In the genomic region with DNA sequence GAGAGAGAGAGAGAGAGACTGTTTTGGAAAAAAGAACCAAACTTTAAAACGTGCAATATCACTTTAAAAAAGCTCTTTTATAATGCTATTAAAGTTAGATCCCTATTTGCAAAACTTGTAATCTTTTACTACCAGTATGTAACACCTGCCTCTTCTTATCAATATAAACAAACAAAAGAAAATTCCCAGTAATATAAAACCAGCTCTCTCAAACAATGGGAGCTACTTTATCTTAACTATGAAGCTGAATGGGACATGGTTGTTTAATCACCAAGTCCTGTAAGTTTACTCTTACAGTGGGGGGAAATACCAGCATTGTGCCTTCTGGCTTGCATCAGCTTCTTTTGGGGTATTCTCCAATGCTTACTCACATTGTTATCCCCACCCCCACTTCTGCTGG, we compare ENCODE assay signal across 38 mouse cellular contexts. TPM values are rescaled to one million over a fixed set of nuclear protein-coding genes. Genes with fewer than 3 reads are reported as not detected.
"Had no signal": no experiment of that assay in that cellular context is flagged by ENCODE, and none has a peak within 500 bp of the region (broad histone marks: within the 10 kb centered on the region; RNA-seq: fewer than 3 reads in every experiment).

No protein-coding gene starts in this region.

- H3K27ac ChIP-seq: gastrocnemius, adult 2 months; hindbrain, embryonic 10.5 days; hindbrain, embryonic 12.5 days; hindbrain, embryonic 14.5 days; kidney, embryonic 15.5 days; kidney, postnatal 0 days; layer of hippocampus, adult 2 months; limb, embryonic 13.5 days; limb, embryonic 15.5 days; liver, embryonic 12.5 days had no signal

- H3K9me3 ChIP-seq: hindbrain, embryonic 10.5 days; hindbrain, embryonic 12.5 days; kidney, embryonic 15.5 days; limb, embryonic 13.5 days; limb, embryonic 15.5 days; liver, embryonic 12.5 days had no signal

- ATAC-seq: forebrain, postnatal 0 days; hindbrain, embryonic 16.5 days; inflammation-experienced regulatory T-cells, adult 6 months; liver, embryonic 12.5 days had no signal

- H3K36me3 ChIP-seq: hindbrain, embryonic 10.5 days; hindbrain, embryonic 12.5 days; kidney, embryonic 15.5 days; limb, embryonic 13.5 days; limb, embryonic 15.5 days; liver, embryonic 12.5 days had no signal

- H3K4me2 ChIP-seq: heart, embryonic 11.5 days; hindbrain, embryonic 12.5 days; hindbrain, embryonic 14.5 days; kidney, embryonic 15.5 days; limb, embryonic 13.5 days; limb, embryonic 15.5 days; liver, embryonic 12.5 days had no signal

- H3K4me1 ChIP-seq: hindbrain, embryonic 10.5 days; hindbrain, embryonic 12.5 days; kidney, embryonic 15.5 days; limb, embryonic 13.5 days; limb, embryonic 15.5 days; liver, embryonic 12.5 days had no signal

- H3K9ac ChIP-seq: forebrain, postnatal 0 days; hindbrain, embryonic 12.5 days; hindbrain, embryonic 14.5 days; kidney, embryonic 15.5 days; limb, embryonic 13.5 days; limb, embryonic 15.5 days; liver, embryonic 12.5 days had no signal

- DNase-seq: forebrain, postnatal 0 days; gastrocnemius, adult 2 months; gastrocnemius, postnatal 10 days; gastrocnemius, postnatal 25 days; heart, adult 18-20 months; heart, postnatal 10 days; heart, postnatal 4 days; kidney, adult 11 months; kidney, adult 2 months; kidney, adult 9 months; kidney, postnatal 14 days; kidney, postnatal 4 days; layer of hippocampus, postnatal 36 days; left cerebral cortex, postnatal 4 days had no signal

- H3K4me3 ChIP-seq: gastrocnemius, adult 2 months; hindbrain, embryonic 10.5 days; hindbrain, embryonic 12.5 days; kidney, embryonic 15.5 days; layer of hippocampus, adult 2 months; limb, embryonic 13.5 days; limb, embryonic 15.5 days; liver, embryonic 12.5 days had no signal

- H3K27me3 ChIP-seq: hindbrain, embryonic 12.5 days; kidney, embryonic 15.5 days; limb, embryonic 13.5 days; limb, embryonic 15.5 days; liver, embryonic 12.5 days had no signal

RNA-seq across cellular contexts. Expression of gene Mptx1, which starts 27.2 kb away (rescaled TPM):
- total RNA-seq: forebrain, postnatal 0 days; gastrocnemius, adult 2 months; gastrocnemius, postnatal 10 days; gastrocnemius, postnatal 25 days; gastrocnemius, postnatal 4 days; granulocyte monocyte progenitor cell, adult 5-6 weeks; heart, adult 18-20 months; heart, postnatal 10 days; heart, postnatal 25 days; heart, postnatal 4 days; layer of hippocampus, adult 2 months; layer of hippocampus, postnatal 10 days; layer of hippocampus, postnatal 36 days; left cerebral cortex, adult 18-20 months; left cerebral cortex, adult 8-10 months; left cerebral cortex, postnatal 10 days; left cerebral cortex, postnatal 25 days; left cerebral cortex, postnatal 4 days; liver, adult 2 months had no signal
- polyA plus RNA-seq: forebrain, postnatal 0 days; heart, embryonic 11.5 days; heart, embryonic 14.5 days; heart, embryonic 16.5 days; hindbrain, embryonic 10.5 days; hindbrain, embryonic 12.5 days; hindbrain, embryonic 14.5 days; hindbrain, embryonic 16.5 days; inflammation-experienced regulatory T-cells, adult 6 months; kidney, adult 2 months; kidney, embryonic 15.5 days; kidney, postnatal 0 days; limb, embryonic 11.5 days; limb, embryonic 13.5 days; limb, embryonic 15.5 days; liver, adult 2 months; liver, embryonic 12.5 days had no signal

RNA-seq across cellular contexts. Expression of gene Olfr419, which starts 51.3 kb away (rescaled TPM):
- total RNA-seq: forebrain, postnatal 0 days; gastrocnemius, adult 2 months; gastrocnemius, postnatal 10 days; gastrocnemius, postnatal 25 days; gastrocnemius, postnatal 4 days; granulocyte monocyte progenitor cell, adult 5-6 weeks; heart, adult 18-20 months; heart, postnatal 10 days; heart, postnatal 25 days; heart, postnatal 4 days; layer of hippocampus, adult 2 months; layer of hippocampus, postnatal 10 days; layer of hippocampus, postnatal 36 days; left cerebral cortex, adult 18-20 months; left cerebral cortex, adult 8-10 months; left cerebral cortex, postnatal 10 days; left cerebral cortex, postnatal 25 days; left cerebral cortex, postnatal 4 days; liver, adult 2 months had no signal
- polyA plus RNA-seq: forebrain, postnatal 0 days; heart, embryonic 11.5 days; heart, embryonic 14.5 days; heart, embryonic 16.5 days; hindbrain, embryonic 10.5 days; hindbrain, embryonic 12.5 days; hindbrain, embryonic 14.5 days; hindbrain, embryonic 16.5 days; inflammation-experienced regulatory T-cells, adult 6 months; kidney, adult 2 months; kidney, embryonic 15.5 days; kidney, postnatal 0 days; limb, embryonic 11.5 days; limb, embryonic 13.5 days; limb, embryonic 15.5 days; liver, adult 2 months had no signal
